Mouse (Mus musculus) activated CD4-positive, CD25-positive, alpha-beta regulatory T cell, adult 4 months (primary cell): ENCODE data around the gene Kbtbd8. TPM values are rescaled to one million over a fixed set of nuclear protein-coding genes. Genes with fewer than 3 reads are reported as not detected.

Experiments
- ATAC-seq: one replicate; pipeline ENCODE4 v1.8.0; 2017
- polyA plus RNA-seq, 2 experiments: library from polyadenylated mRNA; unstranded; fragments of 100-300 nt; shearing (Covaris generic); gene quantifications; one replicate each; pipeline ENCODE4 v1.2.1; 2017

The Kbtbd8 gene
- polyA plus RNA-seq, result 1 to 10 TPM; 2.3 to 3.2 TPM

DNA sequence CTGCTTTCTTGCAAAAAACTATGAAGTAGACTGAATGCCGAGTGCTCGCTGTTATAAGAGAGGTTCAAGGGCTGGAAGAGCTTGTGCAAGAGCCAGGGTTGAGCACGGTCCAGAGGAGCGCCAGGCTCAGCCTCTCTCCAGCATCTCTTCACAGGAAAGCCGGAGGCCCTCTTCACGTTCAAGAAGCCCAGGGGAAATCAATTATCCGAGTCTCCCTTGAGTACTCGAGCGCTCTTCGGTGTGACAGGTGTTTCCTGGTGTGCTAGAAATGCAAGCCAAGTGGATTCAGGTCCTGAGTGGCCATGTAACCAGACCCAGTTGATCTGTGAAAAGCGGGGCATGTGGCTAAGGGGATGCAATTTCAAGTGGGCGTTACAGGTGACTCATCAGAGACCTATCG lies at the start of gene Kbtbd8:
Gene Kbtbd8, plus strand, starts transcription at position 295 of the 400 bp plus-strand sequence.
- ATAC-seq, result no peak

- no peak for ATAC-seq
These were observed 47.3 kb upstream of the Kbtbd8 start for GRCm38 (mm10) chr6:95069753-95070152.

DNA sequence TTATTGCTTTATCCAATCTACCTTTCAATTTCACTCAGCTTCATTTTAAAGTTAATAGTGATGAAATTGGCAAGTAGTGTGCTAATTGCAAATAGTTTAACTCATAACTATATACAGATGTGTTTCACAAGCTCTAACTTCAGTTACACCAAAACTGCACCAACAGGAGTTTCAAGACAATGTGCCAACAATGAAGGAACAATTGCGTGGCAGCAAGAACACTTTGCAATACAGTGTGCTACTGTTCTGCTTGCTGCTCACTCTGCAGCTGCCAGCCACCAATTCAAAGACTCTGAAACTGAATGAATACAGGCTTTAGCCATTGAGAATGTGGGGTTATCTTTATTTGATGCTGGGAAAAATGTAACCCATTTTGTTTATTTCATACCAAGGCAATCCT lies 31.8 kb upstream of the Kbtbd8 start:
- ATAC-seq, result no peak

DNA sequence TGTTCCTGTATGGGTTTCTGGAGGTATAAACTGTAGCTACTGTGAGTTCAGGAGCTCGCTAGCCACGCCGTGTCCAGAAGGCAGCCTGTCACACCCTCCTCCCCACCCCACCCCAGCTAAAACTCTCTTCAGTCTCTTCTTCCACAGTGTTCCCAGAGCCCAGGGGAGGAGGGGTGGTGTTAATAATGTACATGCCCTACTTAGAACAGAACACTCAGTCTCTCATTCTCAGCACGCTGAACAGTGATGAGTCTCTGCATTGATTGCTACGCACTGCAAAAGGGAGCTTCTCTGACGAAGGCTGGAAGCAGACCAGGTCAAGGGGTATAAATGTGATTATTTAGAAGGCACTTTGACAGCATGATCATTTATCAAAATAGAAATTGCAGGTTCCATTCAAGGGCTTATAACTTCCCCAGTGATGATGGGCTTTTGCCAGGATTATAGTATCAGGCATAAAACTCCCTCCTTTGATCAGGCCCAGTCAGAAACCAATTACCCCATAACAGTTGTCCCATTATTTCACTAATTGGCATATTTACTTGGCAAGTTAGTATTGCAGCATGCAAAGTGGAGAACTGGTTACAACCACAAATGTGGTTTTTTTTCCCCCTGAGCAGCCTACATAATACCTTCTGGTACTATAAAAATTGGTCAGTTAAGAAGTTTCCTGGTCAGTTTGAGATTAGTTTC lies 29.7 kb upstream of the Kbtbd8 start:
- ATAC-seq, result no peak

DNA sequence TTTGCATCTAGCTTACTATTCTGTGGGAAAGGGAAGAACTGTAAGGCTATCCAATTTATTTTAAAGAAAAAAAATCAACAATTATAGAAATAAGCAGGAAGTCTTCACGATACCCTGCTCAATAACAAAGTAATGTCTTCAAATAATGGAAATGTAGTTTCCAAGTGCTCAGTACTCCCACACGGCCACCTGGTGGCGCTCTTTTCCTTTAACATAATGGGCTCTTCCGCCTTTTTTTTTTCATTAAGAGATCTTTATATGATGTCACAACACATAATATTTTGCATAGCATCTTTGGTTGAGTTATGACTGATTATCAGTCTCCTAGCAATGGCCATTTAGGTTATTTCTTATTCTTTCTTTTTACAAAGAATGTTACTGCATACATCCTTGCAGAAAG lies 29.0 kb upstream of the Kbtbd8 start:
- ATAC-seq, result no peak

- ATAC-seq, result no peak
These were observed 22.3 kb upstream of the Kbtbd8 start for GRCm38 (mm10) chr6:95094695-95095094.

GRCm38 (mm10) chr6:95098366-95099109 lies 18.5 kb upstream of the Kbtbd8 start:
- ATAC-seq, result peak; percentile 61

DNA sequence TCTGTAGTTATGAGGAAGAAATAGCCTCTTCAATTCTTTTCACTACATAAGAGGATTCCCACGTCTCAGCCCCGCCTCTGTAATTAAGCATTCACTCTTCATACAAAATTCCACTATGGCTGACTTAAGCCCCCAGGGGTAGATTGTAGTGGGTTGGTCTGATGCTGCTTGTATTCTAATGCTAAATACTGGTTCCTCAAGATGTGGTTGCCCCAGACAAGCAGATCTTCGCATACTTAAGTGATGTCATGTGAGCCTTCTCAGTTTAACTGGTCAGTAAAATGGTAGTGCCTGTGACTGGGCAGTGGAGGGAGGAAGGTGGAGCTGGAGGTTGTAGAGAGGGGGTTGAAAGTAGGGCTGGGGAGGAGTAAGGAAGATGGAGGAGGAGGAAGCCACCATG lies 13.3 kb upstream of the Kbtbd8 start:
- no peak for ATAC-seq

- no peak for ATAC-seq
These were observed 8.6 kb upstream of the Kbtbd8 start for GRCm38 (mm10) chr6:95108437-95108836.

- no peak for ATAC-seq
These were observed 7.2 kb upstream of the Kbtbd8 start for GRCm38 (mm10) chr6:95109691-95110450.

DNA sequence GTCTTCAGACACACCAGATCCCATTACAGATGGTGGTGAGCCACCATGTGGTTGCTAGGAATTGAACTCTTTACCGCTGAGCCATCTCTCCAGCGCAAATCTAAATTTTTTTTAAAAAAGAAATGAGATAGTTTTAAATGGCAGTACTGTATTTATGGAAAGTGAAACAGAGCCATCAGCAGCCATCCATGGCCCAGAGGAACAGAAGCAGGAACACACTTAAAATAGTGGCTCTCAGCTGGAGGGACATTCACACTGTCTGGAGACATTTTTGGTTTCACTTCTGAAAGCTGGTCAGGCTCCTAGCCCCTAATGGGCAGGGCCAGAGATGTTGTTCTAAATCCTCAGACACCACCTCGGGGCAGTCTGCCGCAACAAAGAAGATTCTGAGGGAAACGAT lies 5.0 kb upstream of the Kbtbd8 start:
- no peak for ATAC-seq

DNA sequence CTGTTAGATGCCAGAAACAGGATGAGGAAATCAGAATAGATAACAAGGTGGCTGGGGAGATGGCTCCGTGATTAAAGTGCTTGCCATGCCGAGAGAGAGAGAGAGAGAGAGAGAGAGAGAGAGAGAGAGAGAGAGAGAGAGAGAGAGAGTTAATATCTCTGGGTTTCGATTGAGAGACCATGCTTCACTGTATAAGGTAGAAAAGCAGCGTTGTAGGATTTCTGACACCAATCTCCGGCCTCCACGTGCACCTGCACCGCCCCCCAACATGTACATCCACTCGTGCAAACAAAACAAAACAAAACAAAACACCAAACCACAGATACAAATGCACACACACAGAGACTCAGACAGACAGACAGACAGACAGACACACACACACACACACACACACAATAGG lies 527 bp upstream of the Kbtbd8 start:
- ATAC-seq, result no peak

- peak; percentile 99 for ATAC-seq
These were observed 838 bp downstream of the Kbtbd8 start for GRCm38 (mm10) chr6:95117614-95118541.

GRCm38 (mm10) chr6:95119389-95119788 lies 2.3 kb downstream of the Kbtbd8 start:
- no peak for ATAC-seq

GRCm38 (mm10) chr6:95149931-95150534 lies 33.0 kb downstream of the Kbtbd8 start:
- ATAC-seq, result no peak

GRCm38 (mm10) chr6:95150885-95151284 lies 33.8 kb downstream of the Kbtbd8 start:
- no peak for ATAC-seq

- no peak for ATAC-seq
These were observed 34.5 kb downstream of the Kbtbd8 start for GRCm38 (mm10) chr6:95151563-95151962.

DNA sequence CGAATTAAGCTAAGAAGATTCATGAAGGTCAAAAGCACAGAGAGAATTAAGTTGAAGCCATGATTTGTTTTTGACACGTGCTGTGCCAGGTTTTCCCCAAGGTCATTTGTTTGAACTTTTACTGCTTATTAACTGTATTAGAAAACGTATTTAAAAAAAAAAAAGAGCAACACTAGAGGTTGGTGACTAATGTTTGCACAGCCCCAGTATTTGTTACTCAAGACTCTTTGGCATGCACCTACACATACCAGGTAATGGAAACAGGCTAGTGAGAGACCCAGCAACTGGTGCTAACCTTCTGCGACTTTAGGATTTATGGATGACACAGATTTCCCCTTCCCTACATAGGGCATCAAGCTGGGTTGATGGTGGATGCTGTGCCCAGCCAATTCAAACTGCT lies 46.9 kb downstream of the Kbtbd8 start:
- no peak for ATAC-seq

DNA sequence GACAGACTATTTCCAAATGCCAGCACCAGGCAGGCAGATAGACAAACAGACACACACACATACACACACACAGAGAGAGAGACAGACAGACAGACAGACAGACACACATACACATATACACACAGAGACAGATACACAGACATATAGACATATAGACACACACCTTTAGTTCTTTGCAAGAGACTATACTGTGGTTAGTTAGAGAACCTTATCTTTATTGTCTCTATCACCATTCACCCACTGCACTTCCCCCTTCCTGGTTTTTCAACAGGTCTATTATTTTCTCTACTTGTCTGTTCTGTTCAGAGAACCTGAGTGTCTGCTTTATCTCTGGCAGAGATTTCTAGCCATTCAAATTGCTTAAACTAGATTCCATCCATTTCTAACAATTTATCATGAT lies 48.6 kb downstream of the Kbtbd8 start:
- ATAC-seq, result no peak

- no peak for ATAC-seq
These were observed 50.7 kb downstream of the Kbtbd8 start for GRCm38 (mm10) chr6:95167668-95168227.

- ATAC-seq, result no peak
These were observed 52.4 kb downstream of the Kbtbd8 start for GRCm38 (mm10) chr6:95169411-95169810.
